Mouse (Mus musculus) intestine, postnatal 0 days (tissue): ENCODE results near the gene Dclk1. TPM values are rescaled to one million over a fixed set of nuclear protein-coding genes. Genes with fewer than 3 reads are reported as not detected.
A peak's percentile ranks its signal among the peaks of the same experiment; 100 is the strongest.

Experiments
- ATAC-seq: fragments of 200-750 bp; cut with Nextera tagmentation; 2 replicates; pipeline ENCODE4 v1.8.0; 2017; ENCODE audit warnings: mild to moderate bottlenecking, moderate TSS enrichment, moderate library complexity
- H3K27ac ChIP-seq: fragments of 300-500 bp; sonication (generic); 2 replicates; pipeline ENCODE4 v1.5.1; 2014; ENCODE audit warnings: mild to moderate bottlenecking, low read depth, low read length, moderate library complexity
- H3K27me3 ChIP-seq: fragments of 300-500 bp; sonication (generic); replicated peaks from 2 replicates; pipeline ENCODE4 v1.6.1; 2014; ENCODE audit warnings: low read length, mixed read lengths; ENCODE audit not compliant: control insufficient read depth, insufficient read depth
- H3K36me3 ChIP-seq: fragments of 300-500 bp; sonication (generic); 2 replicates; pipeline ENCODE4 v1.6.1; 2014; ENCODE audit warnings: mild to moderate bottlenecking, moderate library complexity; ENCODE audit not compliant: control insufficient read depth, insufficient read depth
- H3K4me1 ChIP-seq: fragments of 300-500 bp; sonication (generic); replicated peaks from 2 replicates; pipeline ENCODE4 v1.6.1; 2014; ENCODE audit warnings: antibody characterized with exemption, low read length, mixed read lengths; ENCODE audit not compliant: control insufficient read depth, insufficient read depth
- H3K4me2 ChIP-seq: fragments of 300-500 bp; sonication (generic); replicated peaks from 2 replicates; pipeline ENCODE4 v1.6.1; 2014; ENCODE audit warnings: low read depth, mild to moderate bottlenecking, moderate library complexity
- H3K4me3 ChIP-seq: fragments of 300-500 bp; sonication (generic); 2 replicates; pipeline ENCODE4 v1.5.1; 2014; ENCODE audit warnings: low read depth, low read length
- H3K9ac ChIP-seq: fragments of 300-500 bp; sonication (generic); 2 replicates; pipeline ENCODE4 v1.6.1; 2014; ENCODE audit warnings: mild to moderate bottlenecking, low read depth, low read length
- H3K9me3 ChIP-seq: fragments of 300-500 bp; sonication (generic); 2 replicates; pipeline ENCODE4 v1.6.1; 2016; ENCODE audit warnings: mixed run types; ENCODE audit not compliant: control insufficient read depth
- CTCF ChIP-seq: sonication (generic); IDR thresholded peaks from 2 replicates; pipeline ENCODE4 v1.5.1; 2016; ENCODE audit warnings: low read depth, mild to moderate bottlenecking, control low read depth, antibody characterized with exemption, moderate library complexity
- WGBS: fragments of 180-500 bp; shearing (Covaris S2); extraction: QIAGEN DNeasy Blood & Tissue Kit; methylation state at CpG from one replicate; pipeline ENCODE4 v1.1.7; 2014; 5-methylcytosine and 5-hydroxymethylcytosine counted together
- polyA plus RNA-seq: library from polyadenylated mRNA; unstranded; fragments of >200 nt; fragmentation: Nextera tagmentation; extraction: Ambion mirVana; gene quantifications from 2 replicates; pipeline ENCODE4 v1.2.1, GENCODE M21; 2015

Dclk1 gene
- polyA plus RNA-seq, 1 experiment from 2014 or later: 5.0 TPM

DNA sequence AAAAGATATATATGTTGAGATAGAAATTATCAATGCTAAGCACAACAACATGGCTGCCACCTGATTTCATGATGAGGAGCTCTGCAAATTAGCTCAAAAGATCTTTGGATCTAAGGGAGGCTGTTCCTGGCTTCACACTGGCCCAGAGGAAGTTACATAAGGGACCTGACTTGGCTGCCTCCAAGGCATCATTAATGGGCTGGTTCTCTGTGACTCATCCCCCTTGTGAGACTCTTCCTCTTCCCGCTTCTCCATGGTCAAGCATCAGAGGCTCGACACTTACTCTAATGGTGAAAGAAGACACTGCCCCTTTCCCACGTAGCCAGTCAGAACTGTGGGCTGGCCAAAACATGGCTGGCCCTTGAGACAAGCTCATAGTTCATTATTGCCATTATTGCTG is 209.7 kb downstream of the Dclk1 start:
- WGBS: 73% methylated on average over 3 of the region's 3 CpGs

GRCm38 (mm10) chr3:55452464-55452863 is 210.3 kb downstream of the Dclk1 start:
- Histone ChIP-seq H3K27ac (no peak overlapping the region), H3K9ac (no peak overlapping the region), H3K36me3 (no peaks in the 10 kb centered on the region), H3K9me3 (no peaks in the 10 kb centered on the region), H3K27me3 (no peaks in the 10 kb centered on the region), H3K4me3 (no peak overlapping the region), H3K4me2 (no peak overlapping the region), H3K4me1 (no peaks in the 10 kb centered on the region)
- 93% methylated on average over 2 of the region's 2 CpGs for WGBS
- no peak for ATAC-seq
- TF ChIP-seq CTCF: no peak

More for the DNA sequence above, 209.7 kb downstream of the Dclk1 start:
- Histone ChIP-seq H3K36me3 (no peaks in the 10 kb centered on the region), H3K27ac (no peak overlapping the region), H3K4me2 (no peak overlapping the region), H3K9ac (no peak overlapping the region), H3K27me3 (no peaks in the 10 kb centered on the region), H3K9me3 (no peaks in the 10 kb centered on the region), H3K4me1 (no peaks in the 10 kb centered on the region), H3K4me3 (no peak overlapping the region)
- TF ChIP-seq CTCF: no peak
- ATAC-seq: no peak

GRCm38 (mm10) chr3:55461092-55461491 is 218.9 kb downstream of the Dclk1 start:
- H3K9ac ChIP-seq: no peak overlapping the region
- no peak overlapping the region for H3K27ac ChIP-seq
- no peak for ATAC-seq
- no peak overlapping the region for H3K4me2 ChIP-seq
- H3K36me3 ChIP-seq: no peaks in the 10 kb centered on the region
- TF ChIP-seq CTCF: no peak
- no peak overlapping the region for H3K4me3 ChIP-seq
- H3K27me3 ChIP-seq: no peaks in the 10 kb centered on the region
- no peaks in the 10 kb centered on the region for H3K4me1 ChIP-seq
- WGBS: 68% methylated on average over 3 of the region's 3 CpGs
- H3K9me3 ChIP-seq: no peaks in the 10 kb centered on the region

GRCm38 (mm10) chr3:55461685-55462655 is 219.8 kb downstream of the Dclk1 start:
- no peak for TF ChIP-seq CTCF
- Histone ChIP-seq H3K9ac (no peak overlapping the region), H3K4me1 (no peaks in the 10 kb centered on the region), H3K9me3 (no peaks in the 10 kb centered on the region), H3K27ac (no peak overlapping the region), H3K27me3 (no peaks in the 10 kb centered on the region), H3K4me2 (peak overlapping the region; percentile 48), H3K36me3 (no peaks in the 10 kb centered on the region), H3K4me3 (no peak overlapping the region)
- ATAC-seq: no peak
- WGBS: 2% methylated on average over 17 of the region's 17 CpGs

DNA sequence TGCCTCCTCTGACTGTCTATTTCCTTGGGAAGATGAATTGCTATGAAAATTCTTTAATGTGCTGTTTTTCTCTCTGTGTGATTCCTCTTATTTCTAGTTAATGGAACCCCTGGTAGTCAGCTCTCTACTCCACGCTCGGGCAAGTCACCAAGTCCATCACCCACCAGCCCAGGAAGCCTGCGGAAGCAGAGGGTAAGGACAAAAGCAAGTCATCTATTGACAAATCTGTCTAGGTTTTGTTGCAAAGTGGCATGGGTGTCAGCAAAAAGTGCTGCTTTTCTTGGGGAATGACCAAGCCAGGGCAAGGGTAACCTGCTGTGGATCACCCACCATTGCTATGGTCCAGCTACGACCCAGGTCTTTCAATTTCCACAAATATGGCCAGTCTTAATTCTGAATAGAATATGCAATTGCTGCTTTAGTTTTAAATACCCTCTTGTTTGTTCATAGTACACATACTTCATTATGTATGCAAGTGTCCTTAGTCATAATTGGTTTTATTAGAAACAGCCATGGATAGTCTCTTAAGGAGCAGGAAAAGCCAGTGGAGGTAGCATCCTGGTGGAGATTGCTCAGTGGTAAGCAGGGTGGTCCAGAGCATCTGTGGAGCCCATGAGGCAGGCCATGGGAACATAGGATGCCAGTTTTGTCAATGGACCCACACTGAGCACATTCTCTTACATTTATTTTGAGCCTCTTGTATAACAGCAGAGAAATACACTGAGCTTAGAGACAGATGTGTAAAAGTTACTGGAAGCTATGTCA is 220.9 kb downstream of the Dclk1 start:
- H3K9me3 ChIP-seq: no peaks in the 10 kb centered on the region
- H3K4me1 ChIP-seq: no peaks in the 10 kb centered on the region
- H3K27ac ChIP-seq: no peak overlapping the region
- no peak for TF ChIP-seq CTCF
- no peaks in the 10 kb centered on the region for H3K27me3 ChIP-seq
- H3K9ac ChIP-seq: no peak overlapping the region
- no peak for ATAC-seq
- H3K36me3 ChIP-seq: no peaks in the 10 kb centered on the region
- 94% methylated on average over 4 of the region's 4 CpGs for WGBS
- H3K4me2 ChIP-seq: no peak overlapping the region
- H3K4me3 ChIP-seq: no peak overlapping the region

- H3K27ac ChIP-seq: no peak overlapping the region
- ATAC-seq: no peak
- no peak for TF ChIP-seq CTCF
- H3K4me2 ChIP-seq: no peak overlapping the region
- no peak overlapping the region for H3K9ac ChIP-seq
- no peak overlapping the region for H3K4me3 ChIP-seq
- H3K36me3 ChIP-seq: no peaks in the 10 kb centered on the region
- 77% methylated on average over 3 of the region's 3 CpGs for WGBS
- no peaks in the 10 kb centered on the region for H3K4me1 ChIP-seq
- H3K27me3 ChIP-seq: no peaks in the 10 kb centered on the region
- H3K9me3 ChIP-seq: no peaks in the 10 kb centered on the region
Measured at GRCm38 (mm10) chr3:55464226-55464625, 222.1 kb downstream of the Dclk1 start.
